Mouse (Mus musculus): Measurements from ENCODE around the gene Uba52.

Uba52 gene

GRCm38 (mm10) chr8:70510228-70510915 is at the start of gene Uba52:
Gene Uba52 (minus strand): TSS chr8:70510801.
- DNase-seq: peak; percentile 97 to 98

GRCm38 (mm10) chr8:70560096-70560495 is 49.5 kb upstream of the Uba52 start:
- DNase-seq: peak; percentile 75 to 83

GRCm38 (mm10) chr8:70558983-70559382 is 48.4 kb upstream of the Uba52 start:
- no peak for DNase-seq

- DNase-seq: peak in 1 of 2 experiments; percentile 55
Measured at GRCm38 (mm10) chr8:70558334-70558733, 47.7 kb upstream of the Uba52 start.

- DNase-seq: no peak
Measured at GRCm38 (mm10) chr8:70555079-70555747, 44.6 kb upstream of the Uba52 start.

GRCm38 (mm10) chr8:70553740-70554139 is 43.1 kb upstream of the Uba52 start:
- peak; percentile 49 to 60 for DNase-seq

- DNase-seq: peak; percentile 24 to 60
Measured at GRCm38 (mm10) chr8:70552836-70553235, 42.2 kb upstream of the Uba52 start.

GRCm38 (mm10) chr8:70551558-70552161 is 41.1 kb upstream of the Uba52 start:
- no peak for DNase-seq

- DNase-seq: peak; percentile 29 to 42
Measured at GRCm38 (mm10) chr8:70549412-70550184, 39.0 kb upstream of the Uba52 start.

GRCm38 (mm10) chr8:70547762-70548161 is 37.2 kb upstream of the Uba52 start:
- peak; percentile 57 to 71 for DNase-seq

- DNase-seq: peak in 1 of 2 experiments; percentile 35
Measured at GRCm38 (mm10) chr8:70546412-70546811, 35.8 kb upstream of the Uba52 start.

- peak; percentile 84 to 89 for DNase-seq
Measured at GRCm38 (mm10) chr8:70544200-70544687, 33.6 kb upstream of the Uba52 start.

- no peak for DNase-seq
Measured at GRCm38 (mm10) chr8:70541081-70541480, 30.5 kb upstream of the Uba52 start.

- peak; percentile 39 to 55 for DNase-seq
Measured at GRCm38 (mm10) chr8:70540507-70541071, 30.0 kb upstream of the Uba52 start.

GRCm38 (mm10) chr8:70540013-70540506 is 29.5 kb upstream of the Uba52 start:
- no peak for DNase-seq

- peak; percentile 100 for DNase-seq
Measured at GRCm38 (mm10) chr8:70539077-70539813, 28.6 kb upstream of the Uba52 start, which contains the start of gene Ell. Gene Ell (plus strand): TSS chr8:70539457.

- DNase-seq: peak; percentile 99 to 100
Measured at GRCm38 (mm10) chr8:70538633-70539076, 28.1 kb upstream of the Uba52 start.

- DNase-seq: peak; percentile 91 to 92
Measured at GRCm38 (mm10) chr8:70538024-70538579, 27.5 kb upstream of the Uba52 start.

GRCm38 (mm10) chr8:70535701-70536100 is 25.1 kb upstream of the Uba52 start:
- no peak for DNase-seq

- peak in 1 of 2 experiments; percentile 40 for DNase-seq
Measured at GRCm38 (mm10) chr8:70535221-70535620, 24.6 kb upstream of the Uba52 start.

GRCm38 (mm10) chr8:70534281-70534680 is 23.7 kb upstream of the Uba52 start:
- DNase-seq: no peak

All from lung, adult 18-20 months (tissue).